Mouse (Mus musculus) forebrain, postnatal 0 days (tissue): ENCODE measurements around the gene Smoc1. TPM values are rescaled to one million over a fixed set of nuclear protein-coding genes. Genes with fewer than 3 reads are reported as not detected.

Source experiments
- ATAC-seq: fragments of 200-750 bp; cut with Nextera tagmentation; 2 replicates; pipeline ENCODE4 v1.8.0; 2017; ENCODE audit warnings: mild to moderate bottlenecking, moderate library complexity
- DNase-seq: peaks from one replicate; pipeline ENCODE4 v3.0.0-alpha.2; 2015
- H3K27ac ChIP-seq: fragments of 300-500 bp; sonication (generic); 2 replicates; pipeline ENCODE4 v1.5.1; 2014; ENCODE audit warnings: low read depth, mild to moderate bottlenecking, antibody characterized with exemption, low read length, moderate library complexity, mixed read lengths
- H3K27me3 ChIP-seq: fragments of 300-500 bp; sonication (generic); 2 replicates; pipeline ENCODE4 v1.6.1; 2014; ENCODE audit warnings: mild to moderate bottlenecking, low read length, mixed read lengths; ENCODE audit not compliant: insufficient read depth
- H3K36me3 ChIP-seq: fragments of 300-500 bp; sonication (generic); 2 replicates; pipeline ENCODE4 v1.6.1; 2014; ENCODE audit warnings: mild to moderate bottlenecking, moderate library complexity; ENCODE audit not compliant: insufficient read depth
- H3K4me1 ChIP-seq: fragments of 300-500 bp; sonication (generic); 2 replicates; pipeline ENCODE4 v1.6.1; 2014; ENCODE audit warnings: antibody characterized with exemption; ENCODE audit not compliant: insufficient read depth
- H3K4me2 ChIP-seq: fragments of 300-500 bp; sonication (generic); 2 replicates; pipeline ENCODE4 v1.6.1; 2014; ENCODE audit warnings: low read depth, mild to moderate bottlenecking, moderate library complexity
- H3K4me3 ChIP-seq: fragments of 300-500 bp; sonication (generic); 2 replicates; pipeline ENCODE4 v1.5.1; 2014; ENCODE audit warnings: low read depth, low read length, mixed read lengths
- H3K9ac ChIP-seq: fragments of 300-500 bp; sonication (generic); 2 replicates; pipeline ENCODE4 v1.6.1; 2014; ENCODE audit warnings: mild to moderate bottlenecking
- H3K9me3 ChIP-seq: fragments of 300-500 bp; sonication (generic); 2 replicates; pipeline ENCODE4 v1.6.1; 2016; ENCODE audit warnings: low read length
- CTCF ChIP-seq: sonication (generic); IDR thresholded peaks from 2 replicates; pipeline ENCODE4 v1.5.1; 2016; ENCODE audit warnings: antibody characterized with exemption, control low read depth, low read depth
- WGBS: fragments of 180-500 bp; shearing (Covaris S2); extraction: QIAGEN DNeasy Blood & Tissue Kit; methylation state at CpG from one replicate; pipeline ENCODE4 v1.1.7; 2014; 5-methylcytosine and 5-hydroxymethylcytosine counted together
- polyA plus RNA-seq: library from polyadenylated mRNA; unstranded; fragments of >200 nt; fragmentation: Nextera tagmentation; extraction: Ambion mirVana; gene quantifications from 2 replicates; pipeline ENCODE4 v1.2.1, GENCODE M21; 2015
- total RNA-seq: library from RNA; depleted of rRNA; stranded (reverse); fragments of >200 nt; gene quantifications from 2 replicates; pipeline ENCODE4 v1.2.3, GENCODE M21; 2014

Gene Smoc1
- total and polyA plus RNA-seq, 2 experiments from 2014 or later, result 12.3 to 16.9 TPM

GRCm38 (mm10) chr12:81141329-81141711 lies 114.7 kb downstream of the Smoc1 start:
- H3K27me3 ChIP-seq, result no peaks in the 10 kb centered on the region
- 0 out of 2 replicates have a peak overlapping the region, but pooled peaks have one; percentile 3 for H3K27ac ChIP-seq
- WGBS, result 21% methylated on average over 7 of the region's 7 CpGs
- no peaks in the 10 kb centered on the region for H3K9me3 ChIP-seq
- no peak overlapping the region for H3K4me2 ChIP-seq
- H3K36me3 ChIP-seq, result no peaks in the 10 kb centered on the region
- ATAC-seq (peak; percentile 40), DNase-seq (no peak)
- no peak overlapping the region for H3K9ac ChIP-seq
- no peak overlapping the region for H3K4me3 ChIP-seq
- TF ChIP-seq CTCF, result no peak
- H3K4me1 ChIP-seq, result no peaks in the 10 kb centered on the region

- Histone ChIP-seq H3K27me3 (no peaks in the 10 kb centered on the region), H3K4me3 (no peak overlapping the region), H3K4me2 (no peak overlapping the region), H3K9ac (no peak overlapping the region), H3K36me3 (no peaks in the 10 kb centered on the region), H3K4me1 (no peaks in the 10 kb centered on the region), H3K9me3 (no peaks in the 10 kb centered on the region), H3K27ac (no peak overlapping the region)
- TF ChIP-seq CTCF, result no peak
- ATAC-seq, result no peak
- no peak for DNase-seq
- 94% methylated on average over 3 of the region's 3 CpGs for WGBS
Measured at GRCm38 (mm10) chr12:81142231-81142630, 115.6 kb downstream of the Smoc1 start.

GRCm38 (mm10) chr12:81144201-81144600 lies 117.6 kb downstream of the Smoc1 start:
- Histone ChIP-seq H3K4me3 (no peak overlapping the region), H3K9me3 (no peaks in the 10 kb centered on the region), H3K36me3 (no peaks in the 10 kb centered on the region), H3K4me1 (no peaks in the 10 kb centered on the region), H3K9ac (no peak overlapping the region), H3K4me2 (no peak overlapping the region), H3K27me3 (no peaks in the 10 kb centered on the region), H3K27ac (no peak overlapping the region)
- no peak for TF ChIP-seq CTCF
- DNase-seq (no peak), ATAC-seq (no peak)
- WGBS, result 50% methylated on average over 10 of the region's 10 CpGs

GRCm38 (mm10) chr12:81146417-81147180 lies 120.0 kb downstream of the Smoc1 start:
- Histone ChIP-seq H3K4me3 (no peak overlapping the region), H3K36me3 (no peaks in the 10 kb centered on the region), H3K9ac (no peak overlapping the region), H3K27ac (no peak overlapping the region), H3K4me2 (no peak overlapping the region), H3K4me1 (no peaks in the 10 kb centered on the region), H3K27me3 (no peaks in the 10 kb centered on the region), H3K9me3 (no peaks in the 10 kb centered on the region)
- no peak for TF ChIP-seq CTCF
- 16% methylated on average over 10 of the region's 10 CpGs for WGBS
- ATAC-seq (peak; percentile 73), DNase-seq (peak; percentile 36)

GRCm38 (mm10) chr12:81147956-81148355 lies 121.3 kb downstream of the Smoc1 start:
- whole genome bisulfite sequencing, result 94% methylated on average over 6 of the region's 6 CpGs
- H3K36me3 ChIP-seq, result no peaks in the 10 kb centered on the region

GRCm38 (mm10) chr12:81150917-81151316 lies 124.3 kb downstream of the Smoc1 start:
- no peaks in the 10 kb centered on the region for H3K36me3 ChIP-seq
- no peak overlapping the region for H3K27ac ChIP-seq
- 82% methylated on average over 5 of the region's 5 CpGs for WGBS
- no peaks in the 10 kb centered on the region for H3K9me3 ChIP-seq
- no peak overlapping the region for H3K4me3 ChIP-seq
- no peak overlapping the region for H3K9ac ChIP-seq
- H3K4me2 ChIP-seq, result no peak overlapping the region
- no peaks in the 10 kb centered on the region for H3K27me3 ChIP-seq
- ATAC-seq (no peak), DNase-seq (no peak)
- no peak for TF ChIP-seq CTCF
- no peaks in the 10 kb centered on the region for H3K4me1 ChIP-seq

More at GRCm38 (mm10) chr12:81147956-81148355, 121.3 kb downstream of the Smoc1 start:
- ATAC-seq (no peak), DNase-seq (no peak)
- no peak overlapping the region for H3K27ac ChIP-seq
- H3K9ac ChIP-seq, result no peak overlapping the region
- H3K4me3 ChIP-seq, result no peak overlapping the region
- no peak overlapping the region for H3K4me2 ChIP-seq
- no peak for TF ChIP-seq CTCF
- no peaks in the 10 kb centered on the region for H3K9me3 ChIP-seq
- H3K4me1 ChIP-seq, result no peaks in the 10 kb centered on the region
- H3K27me3 ChIP-seq, result no peaks in the 10 kb centered on the region

- no peak for DNase-seq
- no peak overlapping the region for H3K4me2 ChIP-seq
- no peak overlapping the region for H3K27ac ChIP-seq
- H3K4me1 ChIP-seq, result no peaks in the 10 kb centered on the region
- ATAC-seq, result no peak
- WGBS, result 62% methylated on average over 2 of the region's 2 CpGs
- TF ChIP-seq CTCF, result no peak
- no peaks in the 10 kb centered on the region for H3K27me3 ChIP-seq
- no peak overlapping the region for H3K9ac ChIP-seq
- H3K9me3 ChIP-seq, result no peaks in the 10 kb centered on the region
- no peak overlapping the region for H3K4me3 ChIP-seq
- no peaks in the 10 kb centered on the region for H3K36me3 ChIP-seq
Measured at GRCm38 (mm10) chr12:81152082-81152481, 125.5 kb downstream of the Smoc1 start.
